Mouse (Mus musculus): ENCODE data around the gene Rab9b. TPM values are rescaled to one million over a fixed set of nuclear protein-coding genes. Genes with fewer than 3 reads are reported as not detected.

The Rab9b gene
- total RNA-seq (2021) = not detected
- long read RNA-seq, experiment 1 = 0 reads
- long read RNA-seq, experiment 2 = 0 reads

- intact Hi-C loops (cut with DNase I) = no loop called here
- DNase-seq = no peak
These were observed at the start of gene Rab9b for GRCm38 (mm10) chrX:136868061-136869040. Gene Rab9b (minus strand): TSS chrX:136868755.

GRCm38 (mm10) chrX:136904369-136904768 lies 35.8 kb upstream of the Rab9b start:
- no peak for DNase-seq

GRCm38 (mm10) chrX:136895757-136896156 lies 27.2 kb upstream of the Rab9b start:
- DNase-seq = no peak
- intact Hi-C loops (cut with DNase I) = no loop called here

More at GRCm38 (mm10) chrX:136904369-136904768, 35.8 kb upstream of the Rab9b start:
- intact Hi-C loops (cut with DNase I) = no loop called here

GRCm38 (mm10) chrX:136850300-136850699 lies 18.3 kb downstream of the Rab9b start:
- intact Hi-C loops (cut with DNase I) = no loop called here
- DNase-seq = no peak

GRCm38 (mm10) chrX:136828610-136829009 lies 39.9 kb downstream of the Rab9b start:
- no peak for DNase-seq
- intact Hi-C loops (cut with DNase I) = no loop called here

- intact Hi-C loops (cut with DNase I) = no loop called here
- DNase-seq = no peak
These were observed 43.5 kb downstream of the Rab9b start for GRCm38 (mm10) chrX:136825016-136825415.

- DNase-seq = no peak
- intact Hi-C loops (cut with DNase I) = loop anchor here (5.0 kb wide), 3 partner anchors 60 to 200 kb away; no protein-coding TSS in a partner anchor
These were observed 46.2 kb downstream of the Rab9b start, which contains the start of gene Plp1 for GRCm38 (mm10) chrX:136822371-136822770. Gene Plp1 (plus strand): TSS chrX:136822671.

- intact Hi-C loops (cut with DNase I) = loop anchor here (5.0 kb wide), 3 partner anchors 58 to 198 kb away; no protein-coding TSS in a partner anchor
- peak; percentile 47 to 48 for DNase-seq
These were observed 48.3 kb downstream of the Rab9b start for GRCm38 (mm10) chrX:136820250-136820649.

- intact Hi-C loops (cut with DNase I) = loop anchor here (5.0 kb wide), 3 partner anchors 57 to 197 kb away; no protein-coding TSS in a partner anchor
- DNase-seq = no peak
These were observed 48.8 kb downstream of the Rab9b start for GRCm38 (mm10) chrX:136819752-136820151.

Other genes with a start within 250 kb of the Rab9b start
- 1 to 10 TPM; 1.7 to 2.2 TPM for gene Tceal1, start 160.8 kb downstream of the Rab9b start, total RNA-seq (2021)
- 100 to 1,000 TPM; 133 to 137 TPM for gene Morf4l2, start 125.1 kb downstream of the Rab9b start, total RNA-seq (2021)
- gene Glra4, start 88.6 kb downstream of the Rab9b start, total RNA-seq (2021) = not detected
- 1 to 10 TPM; 2.0 to 3.0 TPM for gene Plp1, start 46.1 kb downstream of the Rab9b start, total RNA-seq (2021)
- gene H2bfm, start 58.6 kb upstream of the Rab9b start, total RNA-seq (2021) = not detected
- 1 to 10 TPM; 2.2 to 7.0 TPM for gene Tmsb15b2, start 106.7 kb upstream of the Rab9b start, total RNA-seq (2021)
- under 1 TPM; 0.46 to 0.59 TPM for gene Tmsb15l, start 108.1 kb upstream of the Rab9b start, total RNA-seq (2021)
- gene Tmsb15b1, start 108.1 kb upstream of the Rab9b start, total RNA-seq (2021) = 1 to 10 TPM; 1.5 to 3.4 TPM
- gene Zcchc18, start 124.4 kb upstream of the Rab9b start, total RNA-seq (2021) = not detected
- 1 to 10 TPM; 1.6 to 2.6 TPM for gene Slc25a53, start 169.5 kb upstream of the Rab9b start, total RNA-seq (2021)
- gene Fam199x, start 180.8 kb upstream of the Rab9b start, total RNA-seq (2021) = 1 to 10 TPM; 3.6 to 4.1 TPM

All from gastrocnemius, postnatal 36 days (tissue).